Mouse (Mus musculus) CD4-positive, CD25-positive, alpha-beta regulatory T cell (primary cell): ENCODE results near the gene Sec31a. TPM values are rescaled to one million over a fixed set of nuclear protein-coding genes. Genes with fewer than 3 reads are reported as not detected.

Source experiments
- polyA plus RNA-seq: library from polyadenylated mRNA; unstranded; fragments of 100-300 nt; shearing (Covaris generic); gene quantifications from one replicate; pipeline ENCODE4 v1.2.1, GENCODE M21; 2017

Sec31a gene
- 102 TPM for polyA plus RNA-seq

DNA sequence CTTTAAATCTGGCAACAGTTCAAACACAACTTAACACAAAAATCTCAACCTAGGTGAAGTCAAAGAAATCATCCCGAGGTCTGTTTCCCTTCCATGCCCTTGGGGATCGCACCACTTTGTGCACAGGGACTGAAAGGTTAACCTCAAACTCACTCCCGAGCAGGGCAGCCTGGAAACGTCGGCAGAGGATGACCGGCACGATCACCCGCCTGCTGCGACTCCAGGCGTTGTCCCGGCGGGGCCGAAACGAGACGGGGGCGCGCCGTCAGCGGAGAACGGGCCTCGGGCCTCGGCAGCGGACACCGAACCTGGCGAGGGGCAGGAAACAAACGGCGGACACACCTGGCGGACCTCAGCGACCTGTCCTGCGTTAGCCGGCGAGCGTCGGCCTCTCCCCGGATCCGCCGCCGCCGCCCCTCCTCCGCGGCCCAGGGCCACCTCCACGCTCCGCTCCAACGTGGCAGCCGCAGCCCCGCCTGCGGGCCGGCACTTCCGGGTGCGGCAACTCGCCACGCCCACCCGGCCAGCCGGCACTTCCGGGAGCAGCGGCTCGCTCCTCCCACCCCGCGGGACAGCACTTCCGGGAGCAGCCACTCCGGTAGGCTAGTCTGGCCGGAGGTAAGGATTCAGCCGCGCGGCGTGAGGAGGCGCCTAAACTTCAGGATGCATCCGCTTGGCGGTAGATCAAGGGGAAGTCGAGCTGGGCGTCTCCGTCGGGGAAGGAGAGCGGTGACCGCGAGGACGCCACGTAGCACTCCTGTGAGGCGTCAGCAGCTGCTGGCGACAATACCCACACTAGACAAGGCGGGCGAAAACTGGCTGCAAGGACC lies at the start of gene Sec31a:
Gene Sec31a, minus strand, starts transcription at position 474 of the 830 bp plus-strand sequence.

Other genes with a start within 250 kb of the Sec31a start
- gene Lin54, start 84.4 kb upstream of the Sec31a start, polyA plus RNA-seq: 19.7 TPM
- gene Cops4, start 102.1 kb upstream of the Sec31a start, polyA plus RNA-seq: 108 TPM
- 6.5 TPM for gene Plac8, start 156.0 kb upstream of the Sec31a start, polyA plus RNA-seq